Mouse (Mus musculus) lung, postnatal 10 days (tissue): Measurements from ENCODE around the gene Gm21954.

Experiments
- DNase-seq: peaks from one replicate; pipeline ENCODE4 v3.0.0; 2021

Gene Gm21954

DNA sequence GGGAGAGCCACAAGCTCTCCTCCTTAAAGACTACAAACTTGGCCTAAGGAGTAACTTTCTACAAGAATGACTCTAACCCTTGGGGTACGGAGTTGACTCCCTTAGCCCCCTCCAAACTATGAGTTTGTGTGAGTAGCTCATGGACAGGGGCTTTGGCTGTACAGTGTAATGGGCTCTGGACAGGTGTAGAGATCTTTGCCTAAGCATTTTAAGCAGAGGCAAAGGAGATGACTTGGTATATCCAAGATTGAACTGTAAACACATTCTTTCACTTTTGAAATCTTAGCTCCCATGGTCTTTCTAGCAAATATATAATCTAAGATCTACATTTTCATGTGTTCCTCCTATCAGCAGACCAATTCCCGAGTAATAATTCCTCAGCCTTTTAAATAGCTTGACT is at the start of gene Gm21954:
TSS of gene Gm21954 (minus strand) at position 101 of the 400 bp plus-strand sequence.
- no peak for DNase-seq

DNA sequence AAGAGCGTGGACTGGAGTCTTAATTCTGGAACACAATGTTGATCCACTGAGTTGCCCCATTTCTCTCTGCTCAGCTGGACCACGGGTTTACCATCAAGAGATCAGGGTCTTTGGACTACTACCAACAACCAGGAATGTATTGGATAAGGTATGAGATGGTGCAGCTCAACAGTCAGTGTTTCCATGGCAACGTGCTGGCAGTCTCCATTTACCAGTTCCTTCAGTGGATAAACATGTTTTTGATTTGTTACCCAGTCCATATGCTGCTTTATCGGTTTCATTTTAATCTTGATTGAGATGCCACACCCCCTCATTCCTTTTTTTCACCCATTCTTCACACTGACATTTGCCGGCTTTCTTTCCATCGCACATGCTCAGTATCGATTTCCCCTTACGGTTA is 49.8 kb upstream of the Gm21954 start:
- DNase-seq: no peak

DNA sequence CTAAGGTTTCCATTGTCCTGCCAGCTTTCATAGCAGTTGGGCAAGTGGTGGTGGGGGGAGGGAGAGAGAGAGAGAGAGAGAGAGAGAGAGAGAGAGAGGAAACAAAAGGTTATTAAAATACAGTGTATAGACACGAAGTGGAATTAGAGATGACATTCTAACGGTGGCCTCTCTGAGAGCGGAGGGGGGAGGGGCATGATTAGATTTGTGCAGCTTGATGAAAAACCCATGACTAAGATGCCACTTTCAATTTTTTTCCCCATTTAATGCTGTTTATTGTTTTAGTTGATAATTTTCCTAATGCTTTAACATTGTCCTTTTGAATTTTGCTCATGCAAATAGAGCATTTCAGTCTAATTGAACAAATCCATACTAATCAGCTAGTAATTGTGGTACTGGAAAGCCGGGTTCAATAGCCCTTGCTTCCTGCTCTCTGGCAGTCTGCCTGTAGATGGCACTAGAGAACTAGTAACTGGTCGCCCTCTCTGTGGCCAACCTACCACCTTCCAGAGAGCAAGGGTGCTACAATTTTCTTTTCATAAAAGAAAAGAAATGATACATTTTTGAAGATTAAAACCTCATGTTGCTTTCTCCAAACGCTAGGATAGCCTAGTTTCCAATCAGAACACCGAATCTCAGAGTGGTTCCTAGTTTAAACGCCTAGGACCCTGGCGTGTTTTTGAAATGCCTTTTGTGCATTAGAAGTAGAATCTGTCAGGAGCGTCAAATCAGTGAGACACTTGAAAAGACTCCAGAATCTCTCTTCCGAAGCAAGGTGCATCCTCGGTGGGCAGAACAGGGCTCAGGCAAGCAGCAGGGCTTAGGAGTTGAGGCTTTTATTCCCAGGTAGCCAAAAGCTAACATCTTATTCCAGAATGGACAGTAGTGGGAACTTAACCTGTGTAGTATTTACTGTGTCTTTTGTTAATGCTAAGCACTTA is 48.5 kb upstream of the Gm21954 start:
- peak; percentile 77 for DNase-seq

DNA sequence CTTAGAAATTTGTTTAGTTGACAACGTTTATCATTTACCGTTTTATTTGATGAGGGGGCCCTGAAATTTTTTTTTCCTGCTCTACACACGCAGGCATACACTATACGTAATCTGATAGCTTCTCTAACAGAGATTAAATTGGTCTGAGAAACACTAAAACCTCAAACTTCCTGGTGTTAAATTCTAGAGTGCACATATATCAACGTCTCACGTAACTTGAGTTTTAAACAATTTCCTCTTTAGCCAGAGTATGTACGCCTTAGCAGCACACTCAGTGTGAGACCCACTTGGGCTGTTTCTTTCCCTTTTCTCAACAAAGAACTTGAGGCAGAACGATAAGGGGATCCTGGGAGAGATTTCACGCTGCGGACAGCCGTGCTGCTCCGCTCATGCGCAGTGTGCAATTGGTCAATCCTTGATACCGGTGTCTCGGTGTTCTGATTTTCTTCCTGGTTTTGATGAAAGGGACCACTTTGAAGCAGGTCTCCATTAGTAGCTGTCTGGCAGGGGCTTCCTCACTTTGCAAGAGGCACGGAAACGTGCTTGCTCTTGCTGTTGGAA is 45.5 kb upstream of the Gm21954 start:
- no peak for DNase-seq

DNA sequence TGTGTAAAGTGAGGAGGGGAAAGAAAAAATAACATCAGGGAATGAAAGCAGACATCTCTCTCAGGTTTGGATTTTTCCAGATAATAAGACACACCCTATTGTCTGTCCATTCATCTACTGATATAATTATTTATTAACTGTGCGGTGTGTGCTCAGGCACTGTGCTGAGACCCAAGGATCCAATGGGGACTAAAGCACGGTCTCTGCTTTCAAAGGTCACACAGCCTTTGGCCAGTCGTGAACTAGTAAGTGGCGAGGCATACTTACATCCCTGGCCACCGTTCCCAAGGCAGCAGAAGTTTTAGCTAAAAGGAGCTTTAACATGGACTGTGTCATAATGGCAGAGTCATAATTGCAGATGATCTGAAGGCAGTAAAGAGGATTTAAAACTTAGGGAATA is 44.0 kb upstream of the Gm21954 start:
- DNase-seq: no peak

DNA sequence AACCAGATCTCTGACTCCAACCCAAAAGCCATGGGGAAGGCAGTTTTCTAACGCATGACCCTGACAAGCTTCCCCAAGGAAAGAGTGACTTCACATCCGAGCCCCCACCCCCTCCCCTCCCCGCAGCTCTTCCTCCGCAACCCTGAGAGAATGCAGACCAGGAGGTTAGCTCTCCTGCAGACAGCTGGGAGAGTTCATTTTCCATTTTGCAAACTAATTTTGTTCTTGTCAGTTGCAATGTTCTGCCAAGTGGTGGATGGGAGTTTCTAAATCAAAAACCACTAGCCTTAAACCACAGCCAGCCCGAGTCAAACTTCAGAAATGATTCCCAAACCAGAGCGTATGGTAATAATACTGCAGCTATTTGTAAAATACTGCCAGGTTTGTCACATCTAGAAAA is 39.6 kb upstream of the Gm21954 start:
- peak; percentile 19 for DNase-seq

DNA sequence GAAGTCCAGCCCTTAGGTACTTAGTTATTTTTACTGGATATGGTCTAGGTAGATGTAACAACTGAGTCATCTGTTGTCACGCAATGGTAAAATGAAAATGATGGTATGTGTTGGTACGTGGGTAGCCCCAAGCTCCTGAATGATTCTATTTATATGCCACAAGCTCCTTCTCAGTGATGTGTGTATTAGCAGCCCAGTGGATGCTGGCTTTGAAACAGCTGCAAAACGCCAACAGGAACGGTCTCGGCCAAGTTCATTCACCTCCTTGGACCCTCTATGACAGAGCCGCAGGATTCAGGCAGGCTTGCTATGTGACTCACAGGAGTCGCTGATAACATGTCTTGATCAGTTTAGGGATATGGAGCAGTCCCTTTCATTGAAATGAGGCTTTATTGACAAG is 38.2 kb upstream of the Gm21954 start:
- DNase-seq: no peak

DNA sequence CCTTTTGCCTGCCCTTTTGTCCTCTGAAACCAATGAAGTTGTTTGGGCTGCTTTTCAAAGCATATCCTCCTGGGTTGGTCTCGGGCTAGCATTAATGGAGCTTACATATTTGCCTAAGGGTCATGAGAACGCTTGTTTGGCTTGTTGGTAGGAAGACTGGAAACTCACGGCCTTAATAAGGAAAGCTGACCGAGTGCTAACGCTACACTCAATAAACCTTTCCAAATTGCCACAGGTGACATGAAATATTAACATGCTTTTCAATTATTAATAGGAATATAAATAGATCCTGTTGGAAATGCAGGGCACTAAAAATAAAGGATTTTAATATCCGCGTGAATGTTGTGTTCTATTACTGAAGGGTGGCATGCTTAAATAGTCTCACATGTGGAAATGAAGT is 27.3 kb upstream of the Gm21954 start:
- DNase-seq: no peak

DNA sequence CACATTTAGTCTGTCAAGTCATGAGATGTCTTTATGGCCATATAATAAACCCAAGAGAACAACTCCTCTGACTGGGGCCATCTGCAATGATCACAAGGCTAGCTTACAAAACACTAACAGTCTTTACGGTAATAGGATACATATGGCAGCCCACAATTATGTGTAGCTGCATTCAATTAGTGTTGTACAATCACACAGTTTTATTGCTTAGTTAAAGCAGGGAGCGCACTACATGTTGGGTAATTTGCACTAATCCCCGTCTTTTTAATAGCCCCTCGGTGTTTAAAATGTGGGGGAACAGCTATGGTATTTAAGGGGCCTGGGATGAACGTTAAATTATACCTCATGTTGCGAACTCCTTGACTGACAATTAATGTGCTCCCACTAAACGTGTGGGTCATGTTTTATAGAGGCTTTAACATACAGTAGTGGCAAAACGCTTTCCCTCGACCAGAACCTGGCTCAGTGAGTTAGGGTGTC is 24.5 kb upstream of the Gm21954 start:
- DNase-seq: no peak

DNA sequence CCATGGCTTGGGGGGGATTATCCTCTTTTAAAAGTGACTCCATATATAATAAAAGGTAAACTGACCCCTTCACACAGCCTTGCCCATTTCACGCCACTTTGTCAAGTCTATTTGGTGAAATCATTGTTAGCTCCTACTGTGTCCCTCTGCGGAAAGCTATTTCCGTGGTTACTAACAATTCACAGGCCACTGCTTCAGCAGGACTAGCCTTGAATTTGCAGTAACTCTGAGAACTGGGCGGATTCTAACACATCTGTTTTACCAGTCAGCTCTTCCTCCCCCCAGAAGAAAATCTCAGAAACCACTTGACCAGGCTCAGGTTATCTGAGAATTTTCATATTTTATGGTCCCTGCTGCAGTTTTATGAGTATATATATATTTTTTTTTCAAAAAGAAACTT is 23.9 kb upstream of the Gm21954 start:
- DNase-seq: no peak

DNA sequence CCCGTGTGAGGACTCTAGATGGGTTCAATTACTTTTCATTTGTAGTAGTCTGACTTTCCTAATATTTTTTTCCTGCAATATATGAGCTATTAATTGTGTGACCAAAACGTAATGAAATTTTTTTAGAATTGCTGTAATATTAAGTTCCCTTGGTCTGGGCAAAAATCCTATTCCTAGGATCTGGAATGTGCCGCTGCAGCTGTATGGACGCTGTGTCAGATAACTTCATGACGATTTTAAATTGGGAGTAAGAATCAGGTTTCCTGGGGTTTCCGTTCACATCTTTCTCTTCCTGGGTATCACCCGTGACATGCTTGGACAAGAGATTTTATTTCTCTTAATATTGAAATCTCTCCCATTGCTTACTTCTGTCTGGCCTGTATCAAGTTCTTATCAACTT is 23.2 kb upstream of the Gm21954 start:
- no peak for DNase-seq

DNA sequence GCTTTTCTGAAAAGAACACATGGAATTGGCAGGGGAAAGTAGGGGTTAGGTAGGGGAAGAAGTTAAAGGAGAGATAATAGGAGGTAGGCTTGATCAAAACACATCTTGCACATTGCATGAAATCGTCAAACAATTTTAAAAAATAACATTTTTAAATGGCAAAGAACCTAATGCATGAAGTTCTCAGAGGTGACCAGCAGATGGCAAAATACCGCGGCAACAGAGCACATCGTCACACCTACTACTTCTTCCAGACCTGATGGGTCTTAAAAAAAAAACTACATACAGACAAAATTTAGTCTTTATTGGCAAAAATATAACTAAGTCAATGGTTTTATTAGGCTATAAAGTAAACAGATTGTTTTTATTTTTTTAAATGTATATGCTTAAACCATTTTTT is 22.3 kb upstream of the Gm21954 start:
- no peak for DNase-seq

DNA sequence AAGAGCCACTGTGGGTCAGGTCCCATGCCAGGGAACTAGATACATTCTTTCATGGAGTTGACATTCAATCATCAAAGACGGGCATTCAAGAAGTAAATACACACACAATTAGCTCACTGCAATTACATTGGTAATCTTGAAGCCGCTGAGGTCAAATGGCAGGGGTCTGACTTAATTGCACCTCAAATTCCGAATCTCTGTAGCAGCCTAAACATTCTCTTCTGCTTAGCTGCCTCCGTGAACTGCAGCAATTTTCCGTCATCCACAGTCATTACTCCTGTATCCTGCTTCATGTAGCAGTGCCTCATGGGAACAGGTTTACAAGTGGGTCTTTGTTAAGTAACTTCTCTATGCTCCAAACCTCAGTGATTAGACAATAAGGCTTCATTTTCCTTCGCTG is 20.0 kb upstream of the Gm21954 start:
- no peak for DNase-seq

DNA sequence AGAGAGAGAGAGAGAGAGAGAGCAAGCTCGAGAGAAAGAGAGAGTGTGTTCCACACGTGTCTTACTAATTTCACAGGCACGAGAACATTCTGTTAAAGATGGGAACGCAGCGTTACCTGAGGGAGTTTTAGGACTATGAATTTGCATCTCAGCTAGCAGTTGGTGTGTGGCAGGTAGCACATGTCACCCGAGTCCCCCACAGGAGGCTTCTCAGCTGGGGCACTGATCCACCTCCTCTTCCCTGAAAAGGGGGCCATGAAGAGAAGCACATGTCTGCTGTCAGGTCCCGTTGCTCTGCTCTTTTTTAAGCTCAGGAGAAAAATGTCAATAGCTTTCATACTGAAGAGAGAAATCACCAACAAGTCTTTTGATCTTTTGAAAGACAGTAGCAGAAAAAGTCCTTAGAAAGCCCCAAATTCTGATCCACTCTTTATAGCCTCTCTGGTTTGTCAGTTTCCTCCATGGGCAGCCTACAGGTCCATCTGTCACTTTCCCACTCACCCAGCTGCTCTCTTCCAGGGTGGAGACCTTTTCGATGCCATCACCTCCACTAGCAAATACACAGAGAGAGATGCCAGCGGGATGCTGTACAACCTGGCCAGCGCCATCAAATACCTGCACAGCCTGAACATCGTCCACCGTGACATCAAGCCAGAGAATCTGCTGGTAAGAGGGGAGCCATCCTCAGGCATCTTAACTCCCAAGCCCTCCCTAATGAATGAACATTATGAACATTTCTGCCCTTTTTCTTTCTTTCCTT is 17.4 kb upstream of the Gm21954 start:
- DNase-seq: no peak

DNA sequence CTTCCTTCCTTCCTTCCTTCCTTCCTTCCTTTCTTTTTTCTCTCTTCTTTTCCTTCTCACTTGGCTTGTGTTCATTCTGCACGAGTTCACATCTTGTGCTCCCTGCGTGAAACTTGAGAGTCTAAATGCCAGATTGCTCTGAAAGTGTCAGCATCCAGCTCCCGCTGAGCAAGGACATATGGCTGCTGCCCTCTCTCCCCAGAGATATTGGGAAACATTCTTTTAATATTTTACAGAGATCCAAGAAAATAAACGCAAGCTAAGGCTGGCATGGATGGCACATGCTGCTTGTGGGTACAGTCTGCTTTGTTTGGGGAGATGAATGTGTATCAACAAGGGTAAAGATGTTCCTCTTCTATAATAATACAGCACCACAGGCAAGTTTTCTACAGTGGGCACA is 11.3 kb upstream of the Gm21954 start:
- DNase-seq: no peak

DNA sequence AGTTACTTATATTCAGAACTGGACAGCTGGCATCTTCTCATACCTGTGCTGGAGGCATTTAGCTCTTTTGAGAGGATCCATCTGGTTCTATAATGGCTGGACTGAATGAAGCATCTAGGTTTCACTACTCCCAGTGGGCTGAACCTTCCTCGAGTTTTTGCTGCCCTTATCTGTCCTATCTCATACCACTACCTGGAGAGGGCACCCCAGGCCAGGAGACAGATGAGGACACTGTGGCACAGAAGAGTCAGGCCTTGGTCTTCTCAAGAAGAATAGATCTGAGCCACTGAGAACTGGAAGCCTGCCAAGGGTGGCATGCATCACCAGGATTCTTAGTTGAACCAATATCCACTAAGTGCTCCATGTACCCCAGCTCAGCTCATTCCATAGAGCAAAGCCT is 9.1 kb upstream of the Gm21954 start:
- DNase-seq: no peak

DNA sequence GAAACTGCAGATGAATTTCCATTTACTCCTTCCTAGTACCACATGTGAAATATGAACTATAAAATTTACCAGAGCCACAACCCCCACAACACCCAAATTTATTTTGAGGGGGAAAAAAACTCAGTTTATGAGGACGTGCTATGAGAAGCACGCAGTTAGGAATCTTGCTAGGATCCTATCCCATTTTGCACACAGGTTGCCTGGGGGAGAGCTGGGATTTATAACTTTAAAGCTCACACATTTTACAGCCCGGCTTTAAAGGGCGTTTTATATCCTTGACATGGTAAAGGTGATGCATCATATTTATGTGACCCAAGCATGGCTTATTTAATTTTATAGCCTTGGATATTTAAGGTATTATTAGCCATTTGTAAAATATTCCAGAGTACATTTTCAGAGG is 7.3 kb upstream of the Gm21954 start:
- DNase-seq: no peak

DNA sequence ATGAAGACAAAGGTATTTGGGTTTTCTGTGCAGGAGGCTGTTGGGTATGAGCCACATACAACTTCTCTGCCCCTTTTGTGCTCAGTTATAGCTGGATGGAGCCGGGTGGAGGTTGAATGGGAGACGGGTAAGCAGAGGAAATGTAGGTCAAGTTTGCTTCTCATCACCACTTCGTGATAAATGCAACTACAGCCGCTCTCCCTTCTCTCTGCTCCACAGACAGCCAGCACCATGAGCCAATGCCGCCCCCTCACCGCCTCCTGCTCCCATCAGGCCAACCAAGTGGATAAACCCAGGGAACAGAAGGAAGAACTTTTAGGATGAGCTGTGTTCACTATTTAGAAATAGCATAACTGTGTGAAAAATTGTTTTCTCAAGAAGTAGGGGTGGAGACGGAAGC is 4.7 kb upstream of the Gm21954 start:
- no peak for DNase-seq

DNA sequence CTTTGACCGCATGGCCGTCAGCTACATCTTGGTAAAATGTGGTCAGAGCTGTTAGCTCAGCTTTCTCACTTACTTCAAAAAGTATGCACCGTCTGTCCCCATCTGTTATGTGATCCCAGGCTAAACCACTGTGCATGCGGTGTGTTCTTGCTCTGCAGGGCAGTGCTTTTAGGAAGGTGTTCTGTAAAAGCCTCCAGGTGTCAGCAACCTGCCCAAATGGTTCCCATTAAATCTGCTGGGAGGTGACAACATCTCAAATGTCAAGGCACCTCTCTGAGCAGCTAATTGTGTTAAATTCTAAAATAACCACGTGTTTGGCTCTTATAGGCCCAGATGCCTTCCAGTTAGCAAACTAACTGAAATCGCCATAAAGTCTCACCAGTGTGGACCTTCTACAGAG is 1.1 kb upstream of the Gm21954 start:
- DNase-seq: no peak

DNA sequence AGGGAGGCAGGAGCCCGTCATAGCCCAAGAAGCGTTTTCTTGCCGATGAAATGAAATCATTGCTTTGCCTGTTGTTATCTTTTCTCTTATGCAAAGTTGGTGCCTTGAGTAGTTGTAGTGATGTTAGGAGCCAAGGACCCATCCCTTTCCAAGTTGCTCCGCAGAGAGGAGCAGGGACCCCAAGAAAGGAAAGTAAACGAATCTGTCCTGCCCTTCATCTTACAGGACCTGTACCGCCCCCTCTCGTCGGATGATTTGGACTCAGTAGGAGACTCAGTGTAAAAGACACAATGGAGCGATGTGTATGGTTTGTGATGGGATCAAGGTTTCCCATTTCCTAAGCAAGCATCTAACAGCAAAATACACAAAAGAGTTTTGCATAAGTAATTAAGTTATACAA is 5.7 kb downstream of the Gm21954 start:
- no peak for DNase-seq

DNA sequence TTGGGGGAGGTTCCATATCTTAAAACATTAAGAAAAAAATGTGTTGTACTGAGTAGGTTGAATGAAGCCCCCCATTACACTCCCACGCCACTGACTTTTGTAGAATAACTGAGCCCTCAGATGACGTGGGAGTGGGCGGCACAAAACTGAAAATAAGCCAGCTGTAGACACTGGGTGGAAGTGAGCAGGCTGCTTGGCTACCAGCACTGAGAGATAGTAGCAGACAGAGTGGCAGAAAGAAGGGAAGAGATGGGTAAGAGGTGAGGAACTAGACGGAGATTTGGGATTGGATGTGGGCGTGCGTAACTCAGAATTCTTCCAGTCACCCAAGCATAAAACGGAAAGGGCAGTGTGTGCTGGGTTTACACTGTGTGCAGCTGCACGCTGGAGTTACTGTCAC is 6.2 kb downstream of the Gm21954 start:
- no peak for DNase-seq

DNA sequence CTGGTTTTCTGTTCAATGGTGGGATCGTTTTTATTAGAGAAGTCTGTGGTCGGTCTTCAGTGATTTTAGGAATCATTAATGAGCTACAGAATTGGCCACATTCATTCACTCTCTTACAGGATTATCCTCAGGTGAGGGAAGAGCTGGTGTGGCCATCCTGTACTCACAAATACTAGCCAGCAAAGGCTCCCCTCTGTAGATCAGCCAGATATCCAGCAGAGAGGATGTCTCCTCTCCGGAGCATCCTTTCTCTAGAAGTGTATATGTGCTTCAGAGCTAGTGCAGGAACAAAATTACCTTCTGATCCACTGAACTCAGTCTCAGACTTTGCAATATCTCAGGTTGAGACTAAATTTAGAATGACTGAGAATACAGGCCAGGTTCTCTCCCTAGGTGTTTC is 7.8 kb downstream of the Gm21954 start:
- DNase-seq: no peak

DNA sequence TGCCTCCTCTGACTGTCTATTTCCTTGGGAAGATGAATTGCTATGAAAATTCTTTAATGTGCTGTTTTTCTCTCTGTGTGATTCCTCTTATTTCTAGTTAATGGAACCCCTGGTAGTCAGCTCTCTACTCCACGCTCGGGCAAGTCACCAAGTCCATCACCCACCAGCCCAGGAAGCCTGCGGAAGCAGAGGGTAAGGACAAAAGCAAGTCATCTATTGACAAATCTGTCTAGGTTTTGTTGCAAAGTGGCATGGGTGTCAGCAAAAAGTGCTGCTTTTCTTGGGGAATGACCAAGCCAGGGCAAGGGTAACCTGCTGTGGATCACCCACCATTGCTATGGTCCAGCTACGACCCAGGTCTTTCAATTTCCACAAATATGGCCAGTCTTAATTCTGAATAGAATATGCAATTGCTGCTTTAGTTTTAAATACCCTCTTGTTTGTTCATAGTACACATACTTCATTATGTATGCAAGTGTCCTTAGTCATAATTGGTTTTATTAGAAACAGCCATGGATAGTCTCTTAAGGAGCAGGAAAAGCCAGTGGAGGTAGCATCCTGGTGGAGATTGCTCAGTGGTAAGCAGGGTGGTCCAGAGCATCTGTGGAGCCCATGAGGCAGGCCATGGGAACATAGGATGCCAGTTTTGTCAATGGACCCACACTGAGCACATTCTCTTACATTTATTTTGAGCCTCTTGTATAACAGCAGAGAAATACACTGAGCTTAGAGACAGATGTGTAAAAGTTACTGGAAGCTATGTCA is 8.9 kb downstream of the Gm21954 start:
- DNase-seq: no peak
